Mouse (Mus musculus): ENCODE results near the gene Gchfr. TPM values are rescaled to one million over a fixed set of nuclear protein-coding genes. Genes with fewer than 3 reads are reported as not detected.
A peak's percentile ranks its signal among the peaks of the same experiment; 100 is the strongest.

Gchfr gene
- total and polyA plus RNA-seq, 2 experiments from 2014 or later = 1.9 TPM; not detected in 1

DNA sequence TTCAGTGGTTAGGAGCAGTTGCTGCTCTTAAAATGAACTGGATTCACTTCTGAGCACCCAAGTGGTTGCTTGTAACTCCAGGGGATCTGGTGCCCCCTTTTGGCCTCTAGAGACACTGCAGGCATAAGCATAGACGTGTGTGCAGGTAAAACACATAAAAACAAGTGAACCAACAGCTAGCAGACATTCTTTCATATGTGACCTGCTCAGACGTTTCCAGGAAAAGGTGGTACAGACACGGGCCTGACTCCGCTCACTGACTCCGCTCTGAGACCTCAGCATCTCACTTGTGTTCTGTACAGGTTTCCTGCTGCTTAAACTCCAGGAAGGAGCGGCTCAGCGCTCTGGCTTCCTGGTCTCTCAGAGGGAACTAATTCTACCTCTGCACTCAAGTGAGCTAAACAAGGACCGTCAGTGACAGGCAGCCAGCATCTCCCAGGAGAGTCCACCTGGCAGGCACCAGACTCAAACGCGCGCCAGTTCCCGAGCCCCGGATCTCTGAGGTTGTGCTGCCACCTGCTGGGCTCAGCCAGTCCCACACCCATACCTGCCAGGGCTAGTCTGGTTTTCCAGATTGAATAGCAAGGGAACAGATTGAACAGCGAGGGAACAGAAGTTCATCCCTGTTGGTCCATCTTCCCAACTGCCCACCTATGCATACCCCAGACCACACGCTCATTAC lies 21.6 kb downstream of the Gchfr start:
- Histone ChIP-seq H3K4me2 (ENCODE audit: low read depth) (peak overlapping the region; percentile 39), H3K4me1 (ENCODE audit: insufficient read depth) (no peaks in the 10 kb centered on the region), H3K36me3 (ENCODE audit: insufficient read depth) (peaks cover 15% of the 10 kb centered on the region), H3K9me3 (ENCODE audit: low read length) (no peaks in the 10 kb centered on the region), H3K4me3 (ENCODE audit: low read depth, low read length) (peak overlapping the region; percentile 16; the same call in 1 of the 2 replicates), H3K9ac (no peak overlapping the region), H3K27me3 (ENCODE audit: insufficient read depth, low read length) (no peaks in the 10 kb centered on the region), H3K27ac (ENCODE audit: low read depth, low read length) (no peak overlapping the region)
- 7% methylated on average over 15 of the region's 15 CpGs for whole genome bisulfite sequencing
- peak; percentile 84 for TF ChIP-seq CTCF (IDR thresholded peaks at IDR 0.05; ENCODE audit: low read depth)
- peak; percentile 85 for DNase-seq
- ATAC-seq = peak; percentile 93

DNA sequence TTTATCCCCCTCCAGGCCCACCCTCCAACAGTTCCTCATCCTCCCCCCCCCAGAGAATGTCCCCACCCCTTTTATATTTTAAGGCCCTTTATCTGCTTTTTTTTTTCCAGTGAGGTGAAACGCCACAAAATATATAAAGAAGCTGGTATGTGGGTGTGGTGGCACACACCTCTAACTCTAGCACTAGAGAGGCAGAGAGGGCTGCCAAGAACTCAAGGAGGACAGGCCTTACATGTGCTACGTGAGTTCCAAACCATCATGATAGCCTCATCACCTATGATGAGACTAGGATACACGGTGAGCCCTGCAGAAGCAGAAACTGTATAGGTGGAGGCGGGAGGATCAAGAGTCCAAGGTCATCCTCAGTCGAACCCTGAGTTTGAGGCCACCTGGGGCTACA lies 23.4 kb downstream of the Gchfr start:
- ATAC-seq = no peak
- 88% methylated on average over 5 of the region's 5 CpGs for WGBS
- no peak overlapping the region for H3K9ac ChIP-seq

DNA sequence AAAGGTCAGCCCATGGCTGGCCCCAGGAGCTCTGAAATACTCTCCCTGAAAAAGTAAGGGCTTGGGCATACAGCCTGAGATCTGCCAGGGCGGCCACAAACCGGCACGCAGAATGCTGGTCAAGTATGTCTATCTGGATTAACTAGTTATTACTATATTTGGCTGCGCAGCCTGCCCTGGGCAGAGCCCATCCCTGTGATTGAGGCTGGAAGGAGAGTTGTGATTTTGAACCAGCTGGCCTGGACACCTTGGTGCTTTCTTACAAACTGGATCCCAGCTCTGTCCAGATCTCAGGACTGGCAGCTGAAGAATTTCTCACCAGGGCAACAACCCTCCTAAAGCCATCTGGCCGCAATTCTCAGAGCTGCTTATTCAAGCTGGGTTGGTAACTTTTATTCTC lies 26.6 kb downstream of the Gchfr start:
- Histone ChIP-seq H3K4me3 (ENCODE audit: low read depth, low read length) (no peak overlapping the region), H3K4me1 (ENCODE audit: insufficient read depth) (no peaks in the 10 kb centered on the region), H3K27ac (ENCODE audit: low read depth, low read length) (no peak overlapping the region), H3K9me3 (ENCODE audit: low read length) (no peaks in the 10 kb centered on the region), H3K36me3 (ENCODE audit: insufficient read depth) (no peaks in the 10 kb centered on the region), H3K27me3 (ENCODE audit: insufficient read depth, low read length) (no peaks in the 10 kb centered on the region), H3K9ac (no peak overlapping the region), H3K4me2 (ENCODE audit: low read depth) (no peak overlapping the region)
- WGBS = 66% methylated on average over 5 of the region's 5 CpGs
- DNase-seq = no peak
- ATAC-seq = peak; percentile 34; the same call in 1 of the 2 replicates
- no peak for TF ChIP-seq CTCF (IDR thresholded peaks at IDR 0.05; ENCODE audit: low read depth)

More for the DNA sequence above, 23.4 kb downstream of the Gchfr start:
- no peak for DNase-seq
- no peak overlapping the region for H3K4me2 ChIP-seq (ENCODE audit: low read depth)
- TF ChIP-seq CTCF (IDR thresholded peaks at IDR 0.05; ENCODE audit: low read depth) = no peak
- no peaks in the 10 kb centered on the region for H3K4me1 ChIP-seq (ENCODE audit: insufficient read depth)
- peaks cover 1% of the 10 kb centered on the region; the same call in 1 of the 2 replicates for H3K36me3 ChIP-seq (ENCODE audit: insufficient read depth)
- no peak overlapping the region for H3K4me3 ChIP-seq (ENCODE audit: low read depth, low read length)
- H3K9me3 ChIP-seq (ENCODE audit: low read length) = no peaks in the 10 kb centered on the region
- H3K27me3 ChIP-seq (ENCODE audit: insufficient read depth, low read length) = no peaks in the 10 kb centered on the region
- H3K27ac ChIP-seq (ENCODE audit: low read depth, low read length) = no peak overlapping the region

DNA sequence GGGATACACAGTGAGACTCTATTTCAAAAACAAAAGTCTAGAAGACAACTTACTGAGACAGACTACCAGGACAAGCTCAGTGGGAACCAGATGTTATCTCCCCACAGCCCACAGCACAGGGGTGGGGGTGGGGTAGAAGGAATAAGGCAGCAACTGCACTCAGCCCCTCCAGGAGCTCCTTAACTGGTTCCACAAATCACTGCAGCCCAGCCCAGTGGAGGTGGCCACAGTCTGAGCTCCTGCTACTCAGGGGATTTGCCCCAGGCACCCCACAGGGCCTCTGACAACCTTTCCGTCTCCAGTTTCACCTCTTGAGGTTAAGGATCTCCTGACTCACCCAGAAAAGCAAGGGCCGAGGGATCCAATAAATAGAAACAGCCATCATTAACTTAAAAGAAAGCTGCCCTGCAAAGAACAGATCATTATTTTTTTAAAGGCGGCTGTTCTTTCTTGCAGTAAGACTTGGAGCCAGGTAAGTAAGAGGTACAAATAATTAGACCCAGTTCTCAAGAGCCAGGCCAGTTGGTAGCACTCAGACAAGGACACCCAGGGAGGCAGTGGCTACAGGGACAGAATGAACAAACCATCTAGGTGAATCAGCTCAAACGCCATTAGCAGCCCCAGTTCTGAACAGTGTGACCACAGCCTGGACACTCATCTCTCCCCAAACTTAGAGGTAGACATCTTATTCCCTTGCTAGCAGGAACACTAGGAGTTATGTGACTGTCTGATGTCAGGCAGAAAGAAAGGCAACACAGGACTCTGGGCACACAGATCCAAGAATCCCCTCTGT lies 28.9 kb downstream of the Gchfr start:
- Histone ChIP-seq H3K36me3 (ENCODE audit: insufficient read depth) (no peaks in the 10 kb centered on the region), H3K4me1 (ENCODE audit: insufficient read depth) (no peaks in the 10 kb centered on the region), H3K27ac (ENCODE audit: low read depth, low read length) (no peak overlapping the region), H3K27me3 (ENCODE audit: insufficient read depth, low read length) (no peaks in the 10 kb centered on the region), H3K4me3 (ENCODE audit: low read depth, low read length) (no peak overlapping the region), H3K9me3 (ENCODE audit: low read length) (no peaks in the 10 kb centered on the region), H3K9ac (no peak overlapping the region), H3K4me2 (ENCODE audit: low read depth) (no peak overlapping the region)
- no peak for TF ChIP-seq CTCF (IDR thresholded peaks at IDR 0.05; ENCODE audit: low read depth)
- WGBS = 31% methylated on average over 4 of the region's 4 CpGs
- ATAC-seq = no peak
- no peak for DNase-seq

DNA sequence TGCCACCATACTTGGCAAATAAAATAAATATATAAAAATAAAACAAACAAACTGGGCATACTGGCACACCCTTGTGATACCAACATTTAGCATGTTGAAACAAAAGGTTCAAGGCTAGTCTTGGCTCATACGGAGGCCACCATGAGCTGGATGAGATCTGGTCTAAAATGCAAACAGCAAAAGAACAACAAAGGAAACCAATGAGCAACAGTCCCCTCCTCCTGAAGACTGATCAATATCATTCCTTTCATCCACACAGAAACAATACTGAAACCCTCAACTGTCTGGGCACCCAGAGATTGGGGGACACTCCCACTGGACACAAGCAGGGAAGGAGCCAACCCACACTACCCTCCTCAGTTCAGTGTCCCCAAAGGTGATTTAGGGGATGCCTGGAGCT lies 29.9 kb downstream of the Gchfr start:
- Histone ChIP-seq H3K9me3 (ENCODE audit: low read length) (no peaks in the 10 kb centered on the region), H3K27ac (ENCODE audit: low read depth, low read length) (no peak overlapping the region)

DNA sequence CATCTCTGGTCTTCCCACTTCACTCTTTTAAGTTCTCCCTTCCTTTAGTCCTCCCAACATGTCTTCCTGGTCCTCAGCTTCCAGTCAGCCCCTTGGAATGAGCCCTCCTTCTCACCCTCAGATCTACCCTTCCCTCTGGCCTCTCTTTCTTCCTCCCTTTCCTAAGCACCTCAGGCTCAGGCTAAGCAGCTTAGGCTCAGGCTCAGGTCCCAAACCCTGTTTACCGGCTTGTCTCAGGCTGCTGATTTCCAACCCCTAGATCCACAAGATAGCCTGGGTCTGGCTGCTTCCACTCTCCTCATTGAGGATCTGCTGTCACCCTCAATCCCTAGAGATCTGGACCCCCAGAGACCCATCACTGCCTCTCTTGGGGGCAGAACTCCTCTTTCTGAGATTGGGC lies 30.5 kb downstream of the Gchfr start:
- Histone ChIP-seq H3K27ac (ENCODE audit: low read depth, low read length) (no peak overlapping the region), H3K9ac (no peak overlapping the region)

More for the DNA sequence above, 29.9 kb downstream of the Gchfr start:
- no peak overlapping the region for H3K4me2 ChIP-seq (ENCODE audit: low read depth)
- 82% methylated on average over 1 of the region's 1 CpGs for WGBS
- H3K36me3 ChIP-seq (ENCODE audit: insufficient read depth) = no peaks in the 10 kb centered on the region
- ATAC-seq (no peak), DNase-seq (no peak)
- no peaks in the 10 kb centered on the region for H3K27me3 ChIP-seq (ENCODE audit: insufficient read depth, low read length)
- no peaks in the 10 kb centered on the region for H3K4me1 ChIP-seq (ENCODE audit: insufficient read depth)
- H3K9ac ChIP-seq = no peak overlapping the region
- TF ChIP-seq CTCF (IDR thresholded peaks at IDR 0.05; ENCODE audit: low read depth) = no peak
- no peak overlapping the region for H3K4me3 ChIP-seq (ENCODE audit: low read depth, low read length)

DNA sequence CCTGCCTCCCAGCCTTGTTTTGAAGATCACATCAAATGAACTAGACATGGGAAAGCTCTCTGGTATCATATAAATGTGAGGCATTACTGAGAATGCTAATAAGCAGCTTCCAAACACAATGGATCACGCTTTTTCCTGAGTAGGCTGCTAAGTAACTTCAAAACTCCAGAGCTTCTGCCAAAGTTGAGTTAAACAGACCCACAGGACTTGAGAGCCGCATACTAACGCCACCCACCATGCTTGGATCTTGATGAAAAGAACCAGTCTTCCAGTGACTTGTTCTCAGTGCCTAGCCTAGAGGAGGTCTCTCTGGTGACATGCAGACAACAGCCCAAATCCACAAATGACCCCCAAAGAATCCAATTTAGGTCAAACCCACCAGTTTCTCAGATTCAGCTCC lies 31.4 kb downstream of the Gchfr start:
- H3K36me3 ChIP-seq (ENCODE audit: insufficient read depth) = no peaks in the 10 kb centered on the region
- no peaks in the 10 kb centered on the region for H3K9me3 ChIP-seq (ENCODE audit: low read length)
- ATAC-seq = peak; percentile 54; the same call in 1 of the 2 replicates
- no peak overlapping the region for H3K27ac ChIP-seq (ENCODE audit: low read depth, low read length)
- 30% methylated on average over 3 of the region's 3 CpGs for WGBS
- no peak overlapping the region for H3K4me3 ChIP-seq (ENCODE audit: low read depth, low read length)
- no peak overlapping the region for H3K4me2 ChIP-seq (ENCODE audit: low read depth)
- H3K9ac ChIP-seq = no peak overlapping the region
- no peaks in the 10 kb centered on the region for H3K27me3 ChIP-seq (ENCODE audit: insufficient read depth, low read length)
- H3K4me1 ChIP-seq (ENCODE audit: insufficient read depth) = no peaks in the 10 kb centered on the region
- no peak for TF ChIP-seq CTCF (IDR thresholded peaks at IDR 0.05; ENCODE audit: low read depth)
- DNase-seq = no peak

More for the DNA sequence above, 30.5 kb downstream of the Gchfr start:
- TF ChIP-seq CTCF (IDR thresholded peaks at IDR 0.05; ENCODE audit: low read depth) = no peak
- ATAC-seq = no peak
- Histone ChIP-seq H3K36me3 (ENCODE audit: insufficient read depth) (no peaks in the 10 kb centered on the region), H3K27me3 (ENCODE audit: insufficient read depth, low read length) (no peaks in the 10 kb centered on the region), H3K4me2 (ENCODE audit: low read depth) (no peak overlapping the region), H3K9me3 (ENCODE audit: low read length) (no peaks in the 10 kb centered on the region), H3K4me1 (ENCODE audit: insufficient read depth) (no peaks in the 10 kb centered on the region), H3K4me3 (ENCODE audit: low read depth, low read length) (no peak overlapping the region)
- DNase-seq = no peak
- WGBS = 21% methylated on average over 1 of the region's 1 CpGs
